Mouse (Mus musculus) heart, postnatal 4 days (tissue): ENCODE measurements around the gene Plekhh3. TPM values are rescaled to one million over a fixed set of nuclear protein-coding genes. Genes with fewer than 3 reads are reported as not detected.
A peak's percentile ranks its signal among the peaks of the same experiment; 100 is the strongest.

ENCODE experiments used
- DNase-seq: peaks from one replicate; pipeline ENCODE4 v3.0.0; 2021
- total RNA-seq, 2 experiments: library from RNA; stranded (reverse); gene quantifications; 2 replicates each; pipeline ENCODE4 v1.2.3; 2021

The Plekhh3 gene
- 10 to 100 TPM; 23.1 to 27.3 TPM for total RNA-seq

DNA sequence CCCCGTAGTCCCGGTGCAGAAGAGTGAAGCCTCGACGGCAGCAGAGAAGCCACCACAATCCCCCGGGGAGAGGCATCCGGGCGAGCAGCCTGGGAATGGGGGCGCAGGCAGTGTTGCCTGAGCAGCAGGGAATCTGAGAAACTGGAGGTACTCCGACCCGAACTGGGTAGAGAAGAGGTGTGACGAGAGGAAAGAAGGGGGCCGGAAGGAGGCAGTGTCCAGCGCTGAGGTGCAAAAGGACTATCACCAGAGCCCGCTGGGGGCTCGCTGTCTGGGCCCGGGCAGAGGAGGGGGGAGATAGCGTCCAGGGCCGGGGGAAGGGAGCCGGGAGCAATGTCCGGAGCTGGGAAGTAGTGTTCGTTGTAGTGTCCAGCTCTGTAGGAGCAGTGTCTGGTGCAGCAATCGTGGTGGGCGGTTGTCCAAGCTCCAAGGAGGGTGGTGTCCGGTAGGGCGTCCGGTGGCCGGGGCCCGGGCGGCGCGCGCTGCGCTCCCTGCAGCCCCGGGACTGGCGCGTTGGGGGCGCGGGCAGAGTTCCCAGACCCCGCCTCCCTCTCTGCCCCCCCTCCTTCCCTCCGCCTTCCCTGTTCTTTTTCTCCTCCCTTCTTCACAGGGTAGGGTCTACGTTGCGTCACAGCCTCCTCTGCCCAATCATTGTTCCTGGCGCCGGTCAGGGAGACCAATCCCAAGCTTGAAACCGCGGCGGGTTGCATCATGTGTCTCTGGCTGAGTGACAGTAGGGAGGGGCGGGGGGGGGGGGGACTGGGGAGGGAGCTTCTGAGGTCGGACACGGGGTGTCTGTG, at the start of gene Plekhh3:
TSS of gene Plekhh3 (minus strand) at position 541 of the 800 bp plus-strand sequence.
- DNase-seq, result peak; percentile 96

DNA sequence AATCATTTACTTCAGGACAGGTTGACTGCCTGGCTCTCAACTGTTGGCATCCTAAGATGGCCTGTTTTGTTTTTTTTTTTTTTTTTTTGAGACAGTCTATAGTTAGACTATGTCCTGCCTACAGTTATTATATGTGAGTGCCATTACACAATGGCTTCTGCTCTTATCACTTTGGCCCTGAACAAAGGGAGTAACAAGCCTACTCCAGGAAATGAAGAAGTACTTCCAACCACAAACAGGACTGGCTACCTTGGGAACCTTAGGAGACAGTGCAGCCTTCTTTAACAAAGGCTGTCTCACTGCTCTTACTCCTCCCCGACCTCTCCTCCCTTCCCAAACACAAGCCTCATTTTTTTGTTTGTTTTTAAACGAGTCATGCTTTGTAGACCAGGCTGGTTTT, 49.7 kb upstream of the Plekhh3 start:
- DNase-seq, result no peak

DNA sequence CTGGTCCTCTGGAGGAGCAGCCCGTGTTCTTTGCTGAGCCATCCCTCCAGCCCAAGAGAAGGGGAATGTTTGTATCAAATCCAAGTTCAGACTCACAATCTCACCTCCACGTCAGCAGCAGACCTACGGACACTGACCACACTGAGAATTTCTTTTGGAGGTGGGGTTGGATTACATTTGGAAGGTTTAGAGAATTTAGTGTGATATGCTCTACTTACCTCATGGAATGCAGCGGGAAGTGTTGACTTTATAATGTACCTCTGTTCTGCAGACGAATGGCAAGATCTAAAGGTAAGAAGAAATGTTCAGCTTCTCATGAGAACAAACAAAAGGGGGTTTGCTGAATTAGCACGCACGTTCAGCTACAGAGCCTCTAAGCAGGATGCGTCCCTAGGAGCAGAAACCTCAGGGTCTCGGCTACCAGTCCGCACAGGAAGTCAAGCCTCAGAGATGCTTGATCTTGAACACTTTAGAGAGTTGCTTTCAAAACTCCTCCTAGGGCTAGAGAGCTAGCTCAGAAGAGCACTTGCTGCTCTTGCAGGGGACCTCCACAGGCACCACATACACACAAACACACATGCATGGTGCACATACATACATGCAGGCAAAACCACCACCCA, 47.4 kb upstream of the Plekhh3 start:
- DNase-seq, result no peak

DNA sequence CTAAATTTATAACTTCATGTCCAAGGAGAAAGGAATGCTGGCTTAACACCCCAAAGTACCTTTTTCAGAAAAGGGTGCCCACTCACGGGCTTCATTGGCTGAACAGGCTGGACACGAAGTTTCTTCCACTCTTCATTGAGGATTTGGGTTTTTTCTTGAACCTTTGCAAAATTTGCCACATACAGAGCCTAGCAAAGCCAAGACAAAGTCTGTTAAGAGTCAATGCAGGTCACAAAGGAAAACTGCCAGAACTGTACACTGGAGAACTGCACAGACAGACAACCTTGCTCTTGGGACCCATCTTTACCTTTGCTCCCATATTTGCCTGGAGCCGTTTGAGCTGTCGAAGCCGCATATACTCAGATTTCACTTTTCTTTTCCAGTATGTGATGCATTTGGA, 45.8 kb upstream of the Plekhh3 start:
- no peak for DNase-seq

DNA sequence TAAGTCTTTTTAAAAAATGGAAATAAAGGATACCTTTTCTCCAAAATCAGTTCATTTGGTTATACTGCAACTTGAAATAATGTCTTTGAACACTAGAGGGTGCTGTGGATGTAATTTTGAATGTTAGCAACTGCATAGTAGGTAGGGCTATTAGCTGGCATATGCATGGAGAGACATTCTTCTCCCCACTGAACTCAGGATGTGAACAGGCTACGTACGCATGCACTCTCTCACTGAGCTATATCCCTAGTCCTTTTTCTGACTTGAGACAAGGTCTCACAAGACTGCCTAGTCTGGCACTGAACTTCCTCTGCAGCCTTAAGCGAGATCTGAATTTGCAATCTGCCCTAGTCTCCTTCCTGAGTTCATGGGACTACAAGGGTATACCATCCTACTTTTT, 40.8 kb upstream of the Plekhh3 start:
- DNase-seq, result no peak

DNA sequence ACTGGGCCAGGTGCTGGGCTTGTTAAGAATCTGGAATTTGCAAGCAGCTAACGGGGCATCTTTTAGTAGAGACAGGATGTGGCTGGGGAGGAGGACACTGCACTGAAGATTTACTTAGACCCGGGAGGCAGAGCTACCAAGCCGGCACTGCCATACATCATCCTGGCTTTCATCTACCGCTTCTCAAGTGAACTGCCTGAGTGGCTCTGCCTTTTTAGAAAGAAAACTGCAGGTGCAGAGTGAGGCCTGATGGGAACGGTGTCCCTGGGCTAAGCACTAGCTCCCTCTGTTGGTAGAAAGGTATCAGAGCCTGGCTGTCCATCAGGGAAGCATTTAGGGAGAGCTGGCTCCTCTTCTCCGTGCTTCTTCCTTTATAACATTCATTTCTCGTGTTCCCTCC, 29.8 kb upstream of the Plekhh3 start:
- peak; percentile 51 for DNase-seq

DNA sequence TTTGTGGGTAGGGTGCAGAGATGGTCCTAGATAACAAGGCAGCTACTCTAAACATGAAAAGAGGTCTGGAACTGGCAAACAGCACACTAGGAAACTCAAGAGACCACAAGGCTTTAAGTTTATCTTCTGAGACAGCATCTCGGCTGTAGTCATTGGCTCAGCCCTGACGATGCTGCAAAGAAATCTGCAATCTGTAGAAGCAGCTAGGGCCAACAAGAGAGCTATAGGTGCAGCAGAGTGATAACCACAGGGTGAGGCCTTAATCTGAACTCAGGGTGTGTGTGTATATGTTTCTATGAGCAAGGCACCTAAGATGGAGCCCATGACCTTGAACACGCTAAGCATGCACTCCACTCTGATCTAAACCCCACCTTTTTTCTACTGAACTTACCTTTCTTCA, 28.4 kb upstream of the Plekhh3 start:
- no peak for DNase-seq

DNA sequence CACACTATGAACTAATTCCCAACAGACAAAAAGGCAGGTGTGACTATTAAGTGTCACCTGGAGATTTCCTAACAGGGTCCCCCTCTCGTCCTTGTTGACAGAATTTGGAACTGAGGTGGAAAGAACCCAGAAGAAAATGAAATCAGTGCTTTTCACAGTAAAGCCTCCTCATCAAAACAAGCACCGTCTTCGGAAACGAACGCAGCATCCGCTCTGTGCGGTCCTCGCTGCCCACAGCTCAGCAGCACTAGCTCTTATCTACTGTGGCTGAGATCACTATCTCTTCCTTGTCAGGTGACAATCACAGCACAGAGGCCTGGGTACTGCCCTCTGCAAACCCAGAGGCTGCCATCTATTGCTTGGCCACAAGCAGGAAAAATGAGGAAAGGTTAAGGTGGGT, 25.0 kb upstream of the Plekhh3 start:
- no peak for DNase-seq

DNA sequence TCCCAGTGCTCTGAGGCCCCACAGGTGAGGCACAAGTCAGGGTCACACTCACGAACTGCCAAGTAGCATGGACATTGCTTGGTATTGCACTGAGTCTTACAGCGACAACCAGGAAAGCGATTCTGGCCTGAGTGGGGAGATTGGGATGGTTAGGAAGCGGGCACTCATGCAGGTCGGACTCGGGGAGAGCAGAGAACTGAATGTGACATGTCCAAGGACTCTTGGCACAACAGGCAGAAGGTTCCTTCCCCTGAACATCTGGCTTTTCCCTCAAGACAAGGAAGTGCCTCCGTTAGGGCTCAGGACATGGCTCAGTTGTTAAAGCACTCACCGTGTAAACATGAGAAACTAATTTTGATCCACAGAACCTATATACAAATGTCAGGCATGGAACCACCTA, 24.4 kb upstream of the Plekhh3 start:
- DNase-seq, result no peak

DNA sequence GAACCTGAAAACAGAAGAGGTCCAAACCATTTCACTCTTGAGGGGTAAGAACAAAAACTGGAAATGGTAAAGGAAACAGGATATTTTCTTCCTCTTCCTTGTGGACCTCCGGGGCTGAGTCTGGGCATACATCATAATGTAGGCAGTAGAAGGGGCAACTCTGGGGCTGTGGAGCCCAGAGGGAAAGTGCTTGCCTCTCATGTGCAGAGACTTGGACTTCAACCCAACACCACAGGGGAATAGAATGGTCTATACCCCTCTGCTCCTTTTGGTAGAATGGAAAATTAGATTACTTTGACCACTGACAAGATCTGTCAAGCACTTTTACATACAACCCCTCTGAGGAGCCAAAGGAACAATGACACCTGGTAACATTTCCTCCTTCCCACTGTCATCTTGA, 23.9 kb upstream of the Plekhh3 start:
- no peak for DNase-seq

DNA sequence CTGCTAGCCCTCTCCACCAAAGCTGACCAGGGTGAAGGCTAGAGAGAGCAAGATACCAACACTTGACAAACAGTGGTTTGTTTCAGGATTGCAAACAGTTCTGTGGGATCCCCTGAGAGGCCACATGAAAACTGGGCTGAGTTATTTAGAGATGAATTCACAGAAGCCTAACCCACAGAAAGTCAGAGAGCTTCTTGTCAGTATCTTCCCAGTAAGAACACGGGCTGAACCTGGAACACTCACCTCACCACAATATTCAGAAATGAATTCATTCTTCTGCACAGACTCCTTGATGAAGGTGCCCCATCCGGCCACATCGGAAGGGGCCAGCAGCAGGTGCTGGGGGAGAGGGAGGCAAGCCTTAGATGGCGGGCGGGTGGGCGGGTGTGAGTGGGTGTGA, 23.5 kb upstream of the Plekhh3 start:
- DNase-seq, result no peak

DNA sequence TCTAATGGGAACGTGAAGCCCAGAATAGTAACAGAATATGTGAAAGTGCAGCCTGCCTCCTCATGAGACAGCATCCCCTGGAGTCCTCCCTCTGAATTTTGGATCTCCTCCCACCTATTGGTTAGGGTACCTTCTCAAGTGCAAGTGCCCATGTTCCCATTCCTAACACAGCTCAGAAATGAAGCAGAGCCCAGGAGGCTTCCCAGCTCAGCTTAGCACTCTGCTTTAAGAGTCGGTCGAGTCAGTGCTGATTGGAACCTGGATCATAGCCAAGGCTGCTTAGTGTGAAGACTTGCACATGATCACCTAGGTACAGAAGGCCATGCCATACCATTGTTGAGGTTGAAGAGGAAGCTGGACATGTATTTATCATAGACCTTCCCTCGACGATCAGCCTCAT, 23.0 kb upstream of the Plekhh3 start:
- DNase-seq, result peak; percentile 55

DNA sequence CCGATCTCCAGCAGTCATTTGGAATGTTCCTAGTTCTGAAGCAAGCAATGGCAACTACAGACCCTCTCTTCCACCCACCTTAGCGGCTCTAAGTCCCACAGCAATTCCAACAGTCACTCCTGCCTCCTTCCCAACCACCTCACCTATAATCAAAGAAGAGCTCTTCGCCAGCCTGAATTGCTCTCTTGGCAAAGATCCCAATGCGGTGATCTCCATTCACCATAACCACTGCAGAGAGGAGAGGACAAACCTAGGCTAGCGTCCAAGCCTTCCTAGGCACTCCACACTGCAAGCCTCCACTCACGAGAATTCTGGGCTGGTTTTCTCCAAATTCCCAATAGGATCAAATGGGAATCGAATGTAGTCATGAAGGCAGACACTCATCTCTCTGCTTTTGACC, 21.9 kb upstream of the Plekhh3 start:
- no peak for DNase-seq

DNA sequence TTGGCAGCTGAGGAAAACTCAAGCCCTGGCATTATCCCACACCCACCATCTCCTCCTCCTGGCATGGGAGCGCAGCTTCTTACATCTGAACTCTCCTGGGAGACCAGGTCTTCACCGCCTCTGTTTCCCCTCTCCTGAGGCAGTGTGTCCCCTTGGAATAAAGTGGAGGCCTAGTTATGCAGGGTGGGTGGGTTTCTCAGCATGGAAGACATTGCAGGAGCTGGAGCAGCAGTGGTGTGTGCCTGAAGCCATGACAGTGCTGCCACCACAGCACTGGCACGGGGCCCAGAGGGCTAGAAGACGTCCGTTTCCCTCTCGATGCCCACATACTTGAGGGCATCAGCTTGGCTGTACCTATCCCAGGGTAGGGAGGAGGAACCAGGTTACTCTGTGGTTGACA, 21.5 kb upstream of the Plekhh3 start:
- DNase-seq, result no peak

DNA sequence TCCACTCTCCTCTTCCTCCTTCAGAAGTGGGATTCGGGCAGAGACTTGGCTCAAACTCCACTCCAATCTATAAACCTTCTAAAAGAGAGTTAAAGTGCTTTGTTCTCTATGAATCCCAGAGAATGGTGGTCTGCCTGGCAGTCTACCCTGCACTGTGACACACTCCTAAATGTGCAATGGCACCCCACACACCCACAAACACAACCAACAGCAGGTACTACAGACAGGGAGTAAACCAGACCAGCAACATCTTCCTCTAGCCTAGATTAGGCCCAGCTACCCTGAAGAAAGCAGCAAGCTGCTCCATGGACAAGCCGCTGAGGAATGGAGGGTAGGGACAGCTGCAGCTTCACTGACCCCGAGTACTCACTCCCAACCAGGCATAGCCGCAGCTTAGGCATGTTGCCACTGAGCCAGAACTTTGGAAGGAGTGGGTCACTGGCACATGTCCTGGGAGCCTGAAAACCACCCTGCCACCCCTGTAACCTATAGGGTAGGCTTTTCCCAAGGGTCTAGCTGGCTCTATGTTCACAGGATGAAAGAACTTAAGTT, 20.8 kb upstream of the Plekhh3 start:
- no peak for DNase-seq

DNA sequence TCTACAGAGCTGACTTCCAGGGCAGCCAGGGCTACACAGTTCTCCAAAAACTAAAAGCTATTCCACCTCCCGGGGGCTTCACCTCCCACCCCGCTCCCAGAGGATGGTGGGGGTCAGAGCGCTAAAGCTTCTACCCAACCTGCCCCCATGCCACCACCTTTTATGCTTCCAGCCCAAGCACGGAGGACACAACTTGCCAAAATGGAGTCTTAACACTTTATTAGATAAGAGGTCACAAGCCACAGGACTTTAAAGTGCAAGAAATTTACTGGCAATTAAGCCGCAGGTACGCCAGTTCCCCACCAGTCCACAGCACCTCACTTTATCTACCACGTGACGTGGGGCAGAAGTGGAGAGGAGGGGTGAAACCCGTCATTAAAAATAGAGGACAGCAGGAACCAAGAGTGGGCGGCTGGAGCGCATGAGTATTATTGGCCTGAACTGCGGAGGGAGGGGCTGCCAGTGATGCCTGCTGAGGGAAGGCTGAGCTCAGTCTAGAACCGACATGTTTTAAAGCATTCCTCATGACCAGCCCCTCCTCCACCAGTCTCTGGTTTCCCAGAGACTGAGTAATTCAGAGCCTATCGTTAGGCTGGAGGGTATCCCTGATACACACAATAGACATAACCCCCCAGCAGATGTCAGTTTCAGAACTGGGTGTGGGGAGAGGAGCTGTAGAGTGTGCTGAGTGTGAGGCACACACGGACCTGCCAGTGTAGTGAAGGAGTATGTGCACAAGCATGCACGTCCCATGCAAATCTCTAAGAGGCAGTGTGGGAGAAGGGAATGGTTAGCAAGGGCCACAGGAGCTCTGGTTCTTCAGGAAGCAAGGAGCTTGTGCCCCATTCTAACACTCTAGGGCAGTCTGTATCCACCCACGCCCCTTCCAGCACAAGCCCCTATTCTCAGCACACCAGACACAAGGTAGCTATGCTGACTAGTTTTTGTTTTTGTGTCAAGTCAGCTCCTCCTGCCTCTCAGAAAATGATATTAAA, 20.1 kb upstream of the Plekhh3 start:
- peak; percentile 43 for DNase-seq

DNA sequence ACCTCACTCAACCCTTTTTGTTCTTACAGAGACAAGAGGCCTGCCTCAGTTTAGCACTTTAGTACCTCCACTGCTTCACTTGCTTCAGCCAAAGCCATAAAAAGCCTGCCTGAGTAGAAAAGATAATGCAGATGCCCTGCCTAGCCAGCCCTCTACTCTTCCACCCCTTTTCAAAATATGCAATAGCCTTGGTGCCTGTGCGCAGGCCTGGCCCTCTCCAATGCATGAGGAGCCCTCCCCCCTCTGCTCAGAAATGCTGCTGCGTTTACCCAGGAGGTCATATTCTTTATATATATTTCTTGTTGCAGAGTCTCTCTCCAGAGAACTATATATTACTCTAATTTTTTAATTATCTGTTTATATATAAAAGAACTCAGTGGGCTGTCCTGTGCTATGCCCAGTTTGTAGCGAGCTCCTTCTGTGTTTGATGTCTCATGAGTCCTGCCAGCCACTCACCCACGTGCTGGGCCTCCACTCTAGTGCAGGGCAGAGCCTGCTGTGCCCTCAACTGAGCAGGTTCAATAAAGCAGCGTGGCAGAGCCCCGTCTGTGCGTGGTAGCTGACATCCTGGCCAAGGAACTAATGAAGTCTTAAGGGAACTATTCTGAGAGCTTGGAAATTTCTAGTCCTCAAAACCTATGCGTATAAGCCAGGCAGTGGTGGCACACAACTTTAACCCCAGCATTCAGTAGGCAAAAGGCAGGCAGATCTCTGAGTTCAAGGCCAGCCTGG, 19.2 kb upstream of the Plekhh3 start:
- no peak for DNase-seq

DNA sequence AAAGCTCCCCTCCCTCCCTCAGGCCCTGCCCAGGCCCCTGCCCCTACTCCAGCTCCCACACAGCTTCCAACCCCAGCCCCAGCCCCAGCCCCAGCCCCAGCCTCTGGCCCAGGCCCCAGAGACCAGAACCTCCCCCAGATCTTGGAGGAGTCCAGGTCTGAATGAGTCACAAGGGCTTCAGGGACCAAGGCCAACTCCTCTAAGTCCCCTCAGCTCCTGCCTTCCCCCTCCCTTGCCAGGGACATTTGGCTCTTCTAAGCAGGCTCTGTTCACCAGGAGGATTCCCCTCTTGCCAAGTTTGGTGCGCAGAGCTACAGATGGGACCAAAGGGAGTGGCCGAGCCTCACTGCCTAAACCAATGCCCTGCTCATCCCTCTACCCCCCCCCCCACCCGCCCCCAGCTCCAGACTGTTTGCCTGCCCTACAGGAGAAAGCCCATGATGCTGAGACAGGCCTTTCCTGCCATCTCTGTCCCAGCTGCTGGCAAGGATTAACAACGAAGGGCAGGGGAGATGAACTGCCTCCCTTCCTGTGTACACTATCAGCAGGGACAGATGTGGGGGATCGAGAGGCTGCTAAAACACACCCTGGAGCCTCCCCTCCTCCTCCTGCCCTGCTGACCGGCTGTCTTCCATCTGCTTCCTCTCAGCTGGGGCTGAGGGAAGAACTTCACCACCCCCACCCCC, 18.5 kb upstream of the Plekhh3 start:
- DNase-seq, result peak; percentile 78

DNA sequence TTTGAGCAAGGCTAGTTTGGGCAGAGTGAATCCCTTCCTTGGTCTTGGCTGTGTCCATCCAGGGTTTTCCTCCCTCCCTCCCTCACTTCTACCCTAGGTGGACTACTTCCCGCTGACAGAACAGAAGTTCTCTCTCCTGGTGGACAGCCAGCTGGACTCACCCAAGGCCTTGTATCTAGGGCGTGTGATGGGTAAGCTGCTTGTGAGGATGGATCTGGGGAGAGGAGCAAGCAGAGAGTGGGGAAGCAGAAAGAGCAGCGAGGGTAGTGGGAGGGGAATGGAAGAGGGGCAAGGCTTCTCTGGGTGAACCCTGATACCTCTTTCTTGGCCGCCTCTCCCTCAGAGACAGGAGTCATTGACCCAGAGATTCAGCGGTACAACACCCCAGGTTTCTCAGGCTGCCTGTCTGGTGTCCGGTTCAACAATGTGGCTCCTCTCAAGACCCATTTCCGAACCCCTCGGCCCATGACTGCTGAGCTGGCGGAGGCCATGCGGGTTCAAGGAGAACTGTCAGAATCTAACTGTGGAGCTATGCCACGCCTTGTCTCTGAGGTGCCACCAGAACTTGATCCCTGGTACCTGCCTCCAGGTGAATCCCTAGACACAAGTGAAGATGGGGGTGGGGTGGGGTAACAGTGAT, 17.1 kb upstream of the Plekhh3 start:
- no peak for DNase-seq

DNA sequence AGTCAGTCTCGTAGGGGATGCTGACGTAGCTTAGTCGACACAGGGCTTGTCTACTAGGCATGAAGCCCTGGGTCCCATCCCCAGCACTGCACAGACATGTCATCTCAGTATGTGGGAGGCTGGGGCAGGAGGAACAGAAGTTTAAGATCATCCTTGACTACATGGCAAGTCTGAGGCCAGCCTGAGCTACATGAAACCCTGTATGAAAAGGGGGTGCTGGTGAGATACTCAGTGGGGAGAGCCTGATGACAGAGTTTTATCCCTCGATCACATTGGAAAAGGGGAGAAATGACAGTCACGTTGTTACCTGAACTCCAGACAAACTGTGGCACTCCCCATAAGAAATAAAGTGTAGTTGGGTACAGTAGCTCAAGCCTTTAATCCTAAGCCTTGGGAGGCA, 16.4 kb upstream of the Plekhh3 start:
- DNase-seq, result no peak
